Mouse (Mus musculus): Measurements from ENCODE around the gene Col19a1. TPM values are rescaled to one million over a fixed set of nuclear protein-coding genes. Genes with fewer than 3 reads are reported as not detected.

The Col19a1 gene
- total RNA-seq, 1 experiment, result not detected

- Histone ChIP-seq H3K27ac (ENCODE audit: insufficient read depth, low read depth, low read length, poor library complexity, severe bottlenecking) (no peak overlapping the region), H3K36me3 (ENCODE audit: control insufficient read depth, insufficient read depth, low read length, poor library complexity, severe bottlenecking) (no peaks in the 10 kb centered on the region), H3K4me3 (ENCODE audit: insufficient read depth in 1 of 2, low read depth in 1 of 2, low read length in 2 of 2, poor library complexity in 1 of 2, severe bottlenecking in 1 of 2) (no peak overlapping the region), H3K9ac (ENCODE audit: insufficient read depth, low read depth, low read length, poor library complexity, severe bottlenecking) (no peak overlapping the region), H3K4me1 (ENCODE audit: control insufficient read depth in 2 of 2, insufficient read depth in 2 of 2, low read length in 2 of 2, poor library complexity in 1 of 2) (no peaks in the 10 kb centered on the region), H3K9me3 (ENCODE audit: control insufficient read depth, insufficient read depth, low read depth, low read length) (no peaks in the 10 kb centered on the region)
- in situ Hi-C loops (cut with MboI; ENCODE audit: low sequenced_read_pairs in 2 of 2, unreplicated experiment in 2 of 2), result no loop called here
- no peak for DNase-seq (ENCODE audit: low read depth, low spot score)
- no peak for TF ChIP-seq CHD2 (IDR thresholded peaks at IDR 0.05; ENCODE audit: low read depth, low read length)
- TF ChIP-seq HCFC1 (IDR thresholded peaks at IDR 0.05; ENCODE audit: borderline replicate concordance, insufficient read depth, low read length), result no peak
- TF ChIP-seq ZNF384 (IDR thresholded peaks at IDR 0.05; ENCODE audit: low read depth, low read length), result no peak
- no peak for TF ChIP-seq MAFK (IDR thresholded peaks at IDR 0.05; ENCODE audit: insufficient read depth, low read depth, low read length)
- TF ChIP-seq ZC3H11A (IDR thresholded peaks at IDR 0.05; ENCODE audit: borderline replicate concordance, low read depth, low read length), result no peak
These were observed 239.6 kb downstream of the Col19a1 start for GRCm38 (mm10) chr1:24347621-24348160.

GRCm38 (mm10) chr1:24337556-24338275 is 249.6 kb downstream of the Col19a1 start:
- H3K36me3 ChIP-seq (ENCODE audit: control insufficient read depth, insufficient read depth, low read length, poor library complexity, severe bottlenecking), result no peaks in the 10 kb centered on the region
- no peak for TF ChIP-seq MAFK (IDR thresholded peaks at IDR 0.05; ENCODE audit: insufficient read depth, low read depth, low read length)
- TF ChIP-seq ZC3H11A (IDR thresholded peaks at IDR 0.05; ENCODE audit: borderline replicate concordance, low read depth, low read length), result no peak
- TF ChIP-seq ZNF384 (IDR thresholded peaks at IDR 0.05; ENCODE audit: low read depth, low read length), result no peak
- no peak for TF ChIP-seq HCFC1 (IDR thresholded peaks at IDR 0.05; ENCODE audit: borderline replicate concordance, insufficient read depth, low read length)
- no peak for TF ChIP-seq CHD2 (IDR thresholded peaks at IDR 0.05; ENCODE audit: low read depth, low read length)
- DNase-seq (ENCODE audit: low read depth, low spot score), result no peak
- H3K9ac ChIP-seq (ENCODE audit: insufficient read depth, low read depth, low read length, poor library complexity, severe bottlenecking), result no peak overlapping the region
- no peak overlapping the region for H3K27ac ChIP-seq (ENCODE audit: insufficient read depth, low read depth, low read length, poor library complexity, severe bottlenecking)
- in situ Hi-C loops (cut with MboI; ENCODE audit: low sequenced_read_pairs in 2 of 2, unreplicated experiment in 2 of 2), result no loop called here
- no peaks in the 10 kb centered on the region for H3K9me3 ChIP-seq (ENCODE audit: control insufficient read depth, insufficient read depth, low read depth, low read length)
- H3K4me3 ChIP-seq (ENCODE audit: insufficient read depth in 1 of 2, low read depth in 1 of 2, low read length in 2 of 2, poor library complexity in 1 of 2, severe bottlenecking in 1 of 2), result no peak overlapping the region
- no peaks in the 10 kb centered on the region for H3K4me1 ChIP-seq (ENCODE audit: control insufficient read depth in 2 of 2, insufficient read depth in 2 of 2, low read length in 2 of 2, poor library complexity in 1 of 2)

- in situ Hi-C loops (cut with MboI; ENCODE audit: low sequenced_read_pairs in 2 of 2, unreplicated experiment in 2 of 2), result no loop called here
- Histone ChIP-seq H3K36me3 (ENCODE audit: control insufficient read depth, insufficient read depth, low read length, poor library complexity, severe bottlenecking) (no peaks in the 10 kb centered on the region), H3K4me1 (ENCODE audit: control insufficient read depth in 2 of 2, insufficient read depth in 2 of 2, low read length in 2 of 2, poor library complexity in 1 of 2) (no peaks in the 10 kb centered on the region), H3K27ac (ENCODE audit: insufficient read depth, low read depth, low read length, poor library complexity, severe bottlenecking) (no peak overlapping the region), H3K9me3 (ENCODE audit: control insufficient read depth, insufficient read depth, low read depth, low read length) (no peaks in the 10 kb centered on the region), H3K9ac (ENCODE audit: insufficient read depth, low read depth, low read length, poor library complexity, severe bottlenecking) (no peak overlapping the region), H3K4me3 (ENCODE audit: insufficient read depth in 1 of 2, low read depth in 1 of 2, low read length in 2 of 2, poor library complexity in 1 of 2, severe bottlenecking in 1 of 2) (no peak overlapping the region)
- TF ChIP-seq ZNF384 (IDR thresholded peaks at IDR 0.05; ENCODE audit: low read depth, low read length) (no peak), ZC3H11A (IDR thresholded peaks at IDR 0.05; ENCODE audit: borderline replicate concordance, low read depth, low read length) (no peak), MAFK (IDR thresholded peaks at IDR 0.05; ENCODE audit: insufficient read depth, low read depth, low read length) (no peak), HCFC1 (IDR thresholded peaks at IDR 0.05; ENCODE audit: borderline replicate concordance, insufficient read depth, low read length) (no peak), CHD2 (IDR thresholded peaks at IDR 0.05; ENCODE audit: low read depth, low read length) (no peak)
- no peak for DNase-seq (ENCODE audit: low read depth, low spot score)
These were observed 251.2 kb downstream of the Col19a1 start for GRCm38 (mm10) chr1:24336051-24336450.

GRCm38 (mm10) chr1:24316961-24317589 is 270.2 kb downstream of the Col19a1 start:
- H3K4me3 ChIP-seq (ENCODE audit: insufficient read depth in 1 of 2, low read depth in 1 of 2, low read length in 2 of 2, poor library complexity in 1 of 2, severe bottlenecking in 1 of 2), result no peak overlapping the region
- no peaks in the 10 kb centered on the region for H3K4me1 ChIP-seq (ENCODE audit: control insufficient read depth in 2 of 2, insufficient read depth in 2 of 2, low read length in 2 of 2, poor library complexity in 1 of 2)
- in situ Hi-C loops (cut with MboI; ENCODE audit: low sequenced_read_pairs in 2 of 2, unreplicated experiment in 2 of 2), result no loop called here
- no peak overlapping the region for H3K27ac ChIP-seq (ENCODE audit: insufficient read depth, low read depth, low read length, poor library complexity, severe bottlenecking)
- no peak for TF ChIP-seq CHD2 (IDR thresholded peaks at IDR 0.05; ENCODE audit: low read depth, low read length)
- no peak for TF ChIP-seq MAFK (IDR thresholded peaks at IDR 0.05; ENCODE audit: insufficient read depth, low read depth, low read length)
- TF ChIP-seq ZNF384 (IDR thresholded peaks at IDR 0.05; ENCODE audit: low read depth, low read length), result no peak
- TF ChIP-seq ZC3H11A (IDR thresholded peaks at IDR 0.05; ENCODE audit: borderline replicate concordance, low read depth, low read length), result no peak
- no peak for TF ChIP-seq HCFC1 (IDR thresholded peaks at IDR 0.05; ENCODE audit: borderline replicate concordance, insufficient read depth, low read length)
- no peaks in the 10 kb centered on the region for H3K9me3 ChIP-seq (ENCODE audit: control insufficient read depth, insufficient read depth, low read depth, low read length)
- H3K9ac ChIP-seq (ENCODE audit: insufficient read depth, low read depth, low read length, poor library complexity, severe bottlenecking), result no peak overlapping the region
- DNase-seq (ENCODE audit: low read depth, low spot score), result no peak
- no peaks in the 10 kb centered on the region for H3K36me3 ChIP-seq (ENCODE audit: control insufficient read depth, insufficient read depth, low read length, poor library complexity, severe bottlenecking)

All from ES-E14 (cell line).